Mouse (Mus musculus) kidney, postnatal 36 days (tissue): ENCODE data around the gene Oas1f.
"Not testable (repeated sequence)": the region's sequence is repeated elsewhere in the genome, so short reads cannot be mapped to it uniquely, and the experiment has no call there.

Experiments
- DNase-seq, 2 experiments: peaks; one replicate each; pipeline ENCODE4 v3.0.0; 2021 to 2022; ENCODE audit warnings: mixed read lengths in 2 of 2

Gene Oas1f

GRCm38 (mm10) chr5:120871469-120871868 lies 24.3 kb downstream of the Oas1f start:
- no peak for DNase-seq

GRCm38 (mm10) chr5:120876839-120877238 lies 29.7 kb downstream of the Oas1f start:
- not testable (repeated sequence) for DNase-seq

GRCm38 (mm10) chr5:120877407-120877806 lies 30.2 kb downstream of the Oas1f start:
- DNase-seq: not testable (repeated sequence)

- not testable (repeated sequence) for DNase-seq
These were observed 31.6 kb downstream of the Oas1f start for GRCm38 (mm10) chr5:120878803-120879202.

- not testable (repeated sequence) for DNase-seq
These were observed 34.5 kb downstream of the Oas1f start for GRCm38 (mm10) chr5:120881681-120882080.

- peak in 1 of 2 experiments; percentile 8 for DNase-seq
These were observed 40.2 kb downstream of the Oas1f start, which contains the start of gene Oas1g for GRCm38 (mm10) chr5:120887413-120887812. TSS of gene Oas1g (minus strand) at chr5:120887613.

- no peak for DNase-seq
These were observed 40.7 kb downstream of the Oas1f start for GRCm38 (mm10) chr5:120887831-120888230.

GRCm38 (mm10) chr5:120888294-120888815 lies 41.2 kb downstream of the Oas1f start:
- not testable (repeated sequence) for DNase-seq

- no peak for DNase-seq
These were observed 42.9 kb downstream of the Oas1f start for GRCm38 (mm10) chr5:120890026-120890425.

GRCm38 (mm10) chr5:120890991-120891390 lies 43.8 kb downstream of the Oas1f start:
- no peak for DNase-seq

- DNase-seq: peak; percentile 14 to 20
These were observed 44.5 kb downstream of the Oas1f start for GRCm38 (mm10) chr5:120891566-120892242.

- DNase-seq: no peak
These were observed 45.1 kb downstream of the Oas1f start for GRCm38 (mm10) chr5:120892243-120892660.

GRCm38 (mm10) chr5:120893866-120894265 lies 46.7 kb downstream of the Oas1f start:
- DNase-seq: not testable (repeated sequence)

GRCm38 (mm10) chr5:120894692-120895091 lies 47.5 kb downstream of the Oas1f start:
- DNase-seq: not testable (repeated sequence)

- no peak for DNase-seq
These were observed 48.2 kb downstream of the Oas1f start for GRCm38 (mm10) chr5:120895231-120895900.

GRCm38 (mm10) chr5:120898307-120898706 lies 51.1 kb downstream of the Oas1f start:
- no peak for DNase-seq

GRCm38 (mm10) chr5:120898726-120899125 lies 51.6 kb downstream of the Oas1f start:
- DNase-seq: no peak

- no peak for DNase-seq
These were observed 53.5 kb downstream of the Oas1f start for GRCm38 (mm10) chr5:120900666-120901065.

GRCm38 (mm10) chr5:120902056-120902455 lies 54.9 kb downstream of the Oas1f start:
- DNase-seq: no peak

GRCm38 (mm10) chr5:120906791-120907733 lies 59.9 kb downstream of the Oas1f start, which contains the start of gene Oas1a:
TSS of gene Oas1a (minus strand) at chr5:120907521.
- peak; percentile 10 to 25 for DNase-seq
